Mouse (Mus musculus): ENCODE data around the gene Mob3c.

Mob3c gene

DNA sequence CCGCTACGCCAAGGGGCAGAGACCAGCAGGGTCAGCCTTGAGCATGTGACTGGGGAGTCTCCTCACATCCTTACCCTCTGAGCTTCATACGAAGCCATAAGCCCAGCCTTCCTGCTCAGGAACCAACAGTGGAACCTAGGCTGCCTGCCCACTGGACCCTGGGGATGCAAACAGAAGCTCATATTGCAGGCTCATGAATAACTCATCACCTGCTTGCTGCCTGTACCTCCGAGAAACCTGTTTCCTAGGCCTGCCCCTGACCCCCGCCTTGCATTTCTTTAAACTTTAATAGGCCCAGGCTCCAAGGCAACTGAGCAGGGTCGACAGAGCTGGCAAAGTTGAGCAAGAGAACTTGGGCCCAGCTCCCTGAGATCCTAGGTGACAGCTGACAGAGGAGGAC, 56.1 kb downstream of the Mob3c start, which contains the start of gene Kncn:
TSS of gene Kncn (plus strand) at position 379 of the 400 bp plus-strand sequence.
- DNase-seq = no peak
